Mouse (Mus musculus) heart, embryonic 16.5 days (tissue): ENCODE measurements at regions not wholly inside any gene's neighbourhood (a gene's known extent, or its start where the extent isn't known, plus 50 kb on each side); places are given as distances from the start of the nearest gene placed in this dataset.
A peak's percentile ranks its signal among the peaks of the same experiment; 100 is the strongest.

ENCODE experiments used
- ATAC-seq: fragments of 200-750 bp; cut with Nextera tagmentation; replicated peaks from 2 replicates; pipeline ENCODE4 v1.8.0; 2017; ENCODE audit warnings: moderate number of reproducible peaks; ENCODE audit not compliant: insufficient read depth, low FRiP score; ENCODE audit errors: extremely low read depth
- H3K27ac ChIP-seq: fragments of 300-500 bp; sonication (generic); 2 replicates; pipeline ENCODE4 v1.5.1; 2014; ENCODE audit warnings: mild to moderate bottlenecking, low read length, control low read depth, moderate library complexity
- H3K27me3 ChIP-seq: fragments of 300-500 bp; sonication (generic); 2 replicates; pipeline ENCODE4 v1.6.1; 2014; ENCODE audit warnings: low read length, mixed read lengths; ENCODE audit not compliant: control insufficient read depth, insufficient read depth
- H3K36me3 ChIP-seq: fragments of 300-500 bp; sonication (generic); 2 replicates; pipeline ENCODE4 v1.6.1; 2014; ENCODE audit not compliant: control insufficient read depth, insufficient read depth
- H3K4me1 ChIP-seq: fragments of 300-500 bp; sonication (generic); 2 replicates; pipeline ENCODE4 v1.6.1; 2014; ENCODE audit warnings: low read length, mixed read lengths; ENCODE audit not compliant: control insufficient read depth, insufficient read depth
- H3K4me2 ChIP-seq: fragments of 300-500 bp; sonication (generic); 2 replicates; pipeline ENCODE4 v1.6.1; 2014; ENCODE audit warnings: low read depth, mild to moderate bottlenecking, control low read depth, low read length
- H3K4me3 ChIP-seq: fragments of 300-500 bp; sonication (generic); 2 replicates; pipeline ENCODE4 v1.5.1; 2014; ENCODE audit warnings: mild to moderate bottlenecking, control low read depth, low read length
- H3K9ac ChIP-seq: fragments of 300-500 bp; sonication (generic); 2 replicates; pipeline ENCODE4 v1.6.1; 2014; ENCODE audit warnings: low read length, control low read depth
- H3K9me3 ChIP-seq: fragments of 300-500 bp; sonication (generic); replicated peaks from 2 replicates; pipeline ENCODE4 v1.6.1; 2016; ENCODE audit warnings: low read length; ENCODE audit not compliant: control insufficient read depth
- WGBS: fragments of 180-500 bp; shearing (Covaris S2); extraction: QIAGEN DNeasy Blood & Tissue Kit; methylation state at CpG from one replicate; pipeline ENCODE4 v1.1.7; 2014; 5-methylcytosine and 5-hydroxymethylcytosine counted together

GRCm38 (mm10) chr9:32983182-32983581 is 347.2 kb downstream of the Ets1 start:
- H3K9ac ChIP-seq, result no peak overlapping the region
- H3K27ac ChIP-seq, result no peak overlapping the region
- WGBS, result 73% methylated on average over 2 of the region's 2 CpGs

GRCm38 (mm10) chr9:32986836-32987673 is 351.0 kb downstream of the Ets1 start:
- 34% methylated on average over 9 of the region's 9 CpGs for WGBS
- ATAC-seq, result no peak; the same call in 1 of the 2 replicates

More at GRCm38 (mm10) chr9:32983182-32983581, 347.2 kb downstream of the Ets1 start:
- ATAC-seq, result no peak
- Histone ChIP-seq H3K36me3 (no peaks in the 10 kb centered on the region), H3K9me3 (no peaks in the 10 kb centered on the region), H3K27me3 (no peaks in the 10 kb centered on the region), H3K4me3 (no peak overlapping the region), H3K4me2 (no peak overlapping the region), H3K4me1 (no peaks in the 10 kb centered on the region)

GRCm38 (mm10) chr9:32989006-32989405 is 353.0 kb downstream of the Ets1 start:
- no peak overlapping the region for H3K27ac ChIP-seq
- 68% methylated on average over 1 of the region's 1 CpGs for WGBS
- H3K9me3 ChIP-seq, result no peaks in the 10 kb centered on the region
- H3K4me2 ChIP-seq, result no peak overlapping the region
- ATAC-seq, result no peak
- H3K27me3 ChIP-seq, result no peaks in the 10 kb centered on the region
- H3K4me3 ChIP-seq, result no peak overlapping the region
- H3K36me3 ChIP-seq, result no peaks in the 10 kb centered on the region
- H3K9ac ChIP-seq, result no peak overlapping the region
- no peaks in the 10 kb centered on the region for H3K4me1 ChIP-seq

More at GRCm38 (mm10) chr9:32986836-32987673, 351.0 kb downstream of the Ets1 start:
- no peak overlapping the region for H3K4me2 ChIP-seq
- no peaks in the 10 kb centered on the region for H3K9me3 ChIP-seq
- H3K4me3 ChIP-seq, result no peak overlapping the region
- no peaks in the 10 kb centered on the region for H3K36me3 ChIP-seq
- H3K27ac ChIP-seq, result no peak overlapping the region; the same call in 1 of the 2 replicates
- no peak overlapping the region for H3K9ac ChIP-seq
- H3K4me1 ChIP-seq, result no peaks in the 10 kb centered on the region
- no peaks in the 10 kb centered on the region for H3K27me3 ChIP-seq

- WGBS, result 67% methylated on average over 1 of the region's 1 CpGs
- Histone ChIP-seq H3K9ac (no peak overlapping the region), H3K27me3 (no peaks in the 10 kb centered on the region), H3K27ac (no peak overlapping the region), H3K4me3 (no peak overlapping the region), H3K9me3 (peaks cover 3% of the 10 kb centered on the region), H3K4me2 (no peak overlapping the region), H3K4me1 (peaks cover 4% of the 10 kb centered on the region; the same call in 1 of the 2 replicates), H3K36me3 (no peaks in the 10 kb centered on the region)
- no peak for ATAC-seq
These were observed 362.3 kb downstream of the Ets1 start for GRCm38 (mm10) chr9:32998323-32998722.

- Histone ChIP-seq H3K4me1 (peaks cover 4% of the 10 kb centered on the region; the same call in 1 of the 2 replicates), H3K9me3 (peaks cover 3% of the 10 kb centered on the region), H3K4me3 (no peak overlapping the region), H3K4me2 (peak overlapping the region; percentile 29; the same call in 1 of the 2 replicates), H3K9ac (no peak overlapping the region), H3K36me3 (no peaks in the 10 kb centered on the region), H3K27ac (no peak overlapping the region), H3K27me3 (no peaks in the 10 kb centered on the region)
- ATAC-seq, result no peak
- 23% methylated on average over 7 of the region's 7 CpGs for WGBS
These were observed 364.7 kb downstream of the Ets1 start for GRCm38 (mm10) chr9:33000691-33001164.

GRCm38 (mm10) chr9:33001165-33001949 is 365.3 kb downstream of the Ets1 start:
- no peaks in the 10 kb centered on the region for H3K27me3 ChIP-seq
- no peak overlapping the region for H3K27ac ChIP-seq
- peak overlapping the region; percentile 29; the same call in 1 of the 2 replicates for H3K4me2 ChIP-seq
- no peaks in the 10 kb centered on the region for H3K36me3 ChIP-seq
- no peak overlapping the region for H3K9ac ChIP-seq
- 38% methylated on average over 9 of the region's 9 CpGs for WGBS
- ATAC-seq, result no peak
- no peak overlapping the region for H3K4me3 ChIP-seq
- peaks cover 4% of the 10 kb centered on the region; the same call in 1 of the 2 replicates for H3K4me1 ChIP-seq
- H3K9me3 ChIP-seq, result peaks cover 3% of the 10 kb centered on the region

GRCm38 (mm10) chr9:33003880-33004279 is 367.9 kb downstream of the Ets1 start:
- no peak overlapping the region for H3K9ac ChIP-seq
- no peak overlapping the region for H3K4me2 ChIP-seq
- peaks cover 4% of the 10 kb centered on the region; the same call in 1 of the 2 replicates for H3K4me1 ChIP-seq
- no peaks in the 10 kb centered on the region for H3K27me3 ChIP-seq
- no peak for ATAC-seq
- no peak overlapping the region for H3K27ac ChIP-seq
- no peaks in the 10 kb centered on the region for H3K9me3 ChIP-seq
- no peaks in the 10 kb centered on the region for H3K36me3 ChIP-seq
- no peak overlapping the region for H3K4me3 ChIP-seq
- WGBS, result 82% methylated on average over 1 of the region's 1 CpGs

- H3K4me2 ChIP-seq, result no peak overlapping the region
- H3K4me1 ChIP-seq, result peaks cover 4% of the 10 kb centered on the region; the same call in 1 of the 2 replicates
- H3K27ac ChIP-seq, result no peak overlapping the region
- 88% methylated on average over 3 of the region's 3 CpGs for WGBS
- H3K4me3 ChIP-seq, result no peak overlapping the region
- no peaks in the 10 kb centered on the region for H3K27me3 ChIP-seq
- no peak for ATAC-seq
- no peaks in the 10 kb centered on the region for H3K36me3 ChIP-seq
- no peak overlapping the region for H3K9ac ChIP-seq
- H3K9me3 ChIP-seq, result no peaks in the 10 kb centered on the region
These were observed 368.5 kb downstream of the Ets1 start for GRCm38 (mm10) chr9:33004536-33004935.
